Mouse (Mus musculus): ENCODE data around the gene Tmem168. TPM values are rescaled to one million over a fixed set of nuclear protein-coding genes. Genes with fewer than 3 reads are reported as not detected.
A peak's percentile ranks its signal among the peaks of the same experiment; 100 is the strongest.

Tmem168 gene
- total RNA-seq (2021) = 10 to 100 TPM; 14.3 to 14.9 TPM
- long read RNA-seq, experiment 1, full-length matches to known transcripts = 16 of 17 reads
- long read RNA-seq, experiment 1, partial matches to known transcripts = 1 of 17 reads
- long read RNA-seq, experiment 1, other reads (novel, unspliced or antisense) = 0 of 17 reads
- long read RNA-seq, experiment 2, full-length matches to known transcripts = 13 of 19 reads
- long read RNA-seq, experiment 2, partial matches to known transcripts = 2 of 19 reads
- long read RNA-seq, experiment 2, other reads (novel, unspliced or antisense) = 4 of 19 reads

DNA sequence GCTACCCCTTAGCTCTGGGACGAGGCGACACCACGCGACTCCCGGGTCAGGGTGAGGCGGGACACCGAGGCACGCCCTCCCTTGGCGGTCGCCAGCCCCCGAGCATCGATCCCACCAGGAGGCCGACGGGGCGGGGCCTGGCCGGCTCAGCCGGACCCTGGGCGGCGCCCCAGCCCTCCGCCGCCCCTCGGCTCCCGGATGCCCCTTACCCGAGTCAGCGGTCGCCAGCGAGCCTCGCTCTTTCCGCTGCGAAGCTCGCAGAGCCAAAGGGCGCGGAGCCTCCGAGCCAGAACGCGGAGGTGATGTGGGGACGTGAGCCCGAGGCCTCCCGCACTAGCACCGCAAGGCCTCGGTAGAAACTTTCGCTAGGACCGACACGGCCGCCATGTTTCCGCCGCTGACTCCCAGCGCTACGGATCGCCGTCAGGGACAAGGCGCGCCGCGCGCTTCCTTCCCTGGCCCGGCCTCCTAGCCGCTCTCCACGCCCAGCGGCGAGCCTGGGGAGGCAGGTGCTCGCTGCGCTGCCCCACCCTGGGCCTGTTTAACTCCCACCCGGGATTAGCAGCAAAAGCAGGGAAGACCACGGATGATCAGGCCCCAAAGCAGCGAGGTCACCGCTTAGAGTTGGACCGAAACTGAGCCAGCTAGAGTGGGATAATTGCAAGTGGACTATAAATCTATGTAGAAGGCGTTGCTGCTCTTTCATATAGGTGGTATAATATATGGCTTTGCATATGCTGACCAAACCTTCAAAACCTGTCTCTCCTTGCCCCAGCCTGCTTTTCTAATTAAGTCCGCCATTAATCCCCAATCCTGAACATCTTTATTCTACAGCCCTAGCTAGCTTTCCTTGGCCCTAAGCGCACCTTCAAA, at the start of gene Tmem168:
Gene Tmem168 (minus strand): TSS at position 480 of the 873 bp plus-strand sequence.
- Histone ChIP-seq H3K4me3 (peak within 1 kb of the TSS; percentile 95), H3K27ac (peak within 1 kb of the TSS; percentile 92)
- intact Hi-C loops (cut with DNase I) = loop anchor here (2.0 to 5.0 kb wide), 3 partner anchors 69 to 229 kb away; partner anchors contain the start of genes Bmt2 and Gpr85
- TF ChIP-seq CTCF (IDR thresholded peaks at IDR 0.05) = peak; percentile 10
- peak; percentile 96 to 97 for DNase-seq (ENCODE audit: extremely low spot score in 1 of 2, low spot score in 2 of 2)

DNA sequence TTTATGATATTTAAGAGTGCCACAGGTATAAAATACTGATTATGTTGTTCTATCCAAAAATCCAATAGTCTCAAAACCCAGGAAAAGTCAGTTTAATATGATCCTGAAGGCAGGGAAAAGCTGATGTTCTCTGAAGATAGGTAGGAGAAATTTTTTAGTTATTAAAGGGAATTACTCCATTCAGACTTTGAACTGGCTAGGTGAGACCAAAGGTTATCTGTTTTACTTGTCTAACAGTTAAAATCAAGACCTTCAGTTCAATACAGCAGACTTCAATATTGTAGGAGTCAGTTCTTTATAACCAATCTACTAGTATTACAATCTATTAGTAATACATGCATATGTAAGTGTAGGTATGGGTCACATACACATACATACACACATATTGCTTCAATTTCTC, 46.2 kb upstream of the Tmem168 start:
- Histone ChIP-seq H3K27ac (no peak overlapping the region), H3K4me3 (no peak overlapping the region)
- intact Hi-C loops (cut with DNase I) = no loop called here
- TF ChIP-seq CTCF (IDR thresholded peaks at IDR 0.05) = no peak
- no peak for DNase-seq (ENCODE audit: extremely low spot score in 1 of 2, low spot score in 2 of 2)

DNA sequence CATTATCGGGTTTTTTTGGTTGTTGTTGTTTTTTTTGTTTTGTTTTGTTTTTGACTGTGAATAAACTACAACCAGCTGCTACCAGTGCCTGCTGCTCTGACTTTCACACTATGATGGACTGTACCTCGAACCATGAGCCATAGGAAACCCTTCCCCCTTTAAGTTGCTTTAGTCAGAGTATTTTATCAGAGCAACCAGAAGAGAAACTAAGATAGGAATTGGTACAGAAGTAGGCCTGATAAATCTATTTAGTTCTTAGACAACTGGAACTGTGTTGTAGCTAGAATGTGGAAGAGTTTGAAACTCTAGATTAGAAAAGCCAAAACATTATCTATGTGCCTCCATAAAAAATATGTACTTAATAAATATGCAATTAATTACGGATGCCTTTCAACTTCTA, 44.4 kb upstream of the Tmem168 start:
- no peak for TF ChIP-seq CTCF (IDR thresholded peaks at IDR 0.05)
- no peak for DNase-seq (ENCODE audit: extremely low spot score in 1 of 2, low spot score in 2 of 2)
- intact Hi-C loops (cut with DNase I) = no loop called here
- Histone ChIP-seq H3K27ac (no peak overlapping the region), H3K4me3 (no peak overlapping the region)

DNA sequence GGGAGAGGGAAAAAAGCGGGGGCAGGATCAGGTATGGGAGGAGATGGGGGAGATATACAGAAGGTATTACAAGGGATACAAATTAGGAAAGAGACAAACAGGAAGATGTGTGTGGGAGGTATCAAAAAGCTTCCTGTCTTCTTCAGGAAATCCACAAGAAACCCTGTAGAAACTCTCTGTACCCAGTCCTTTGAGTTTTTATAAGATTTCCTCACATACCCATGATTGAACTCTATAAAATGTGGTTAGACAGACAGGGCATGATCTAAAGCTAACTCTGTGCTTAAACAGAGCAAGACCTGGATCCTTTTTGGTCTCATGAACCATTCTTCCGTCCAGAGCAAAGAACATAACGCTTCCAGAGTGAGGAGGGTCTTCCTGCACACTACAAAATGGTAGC, 43.0 kb upstream of the Tmem168 start:
- no peak overlapping the region for H3K4me3 ChIP-seq
- DNase-seq (ENCODE audit: extremely low spot score in 1 of 2, low spot score in 2 of 2) = no peak
- intact Hi-C loops (cut with DNase I) = no loop called here
- H3K27ac ChIP-seq = no peak overlapping the region
- no peak for TF ChIP-seq CTCF (IDR thresholded peaks at IDR 0.05)

- H3K27ac ChIP-seq = no peak overlapping the region
- no peak overlapping the region for H3K4me3 ChIP-seq
- no peak for TF ChIP-seq CTCF (IDR thresholded peaks at IDR 0.05)
- intact Hi-C loops (cut with DNase I) = no loop called here
- no peak for DNase-seq (ENCODE audit: extremely low spot score in 1 of 2, low spot score in 2 of 2)
These were observed 40.4 kb upstream of the Tmem168 start for GRCm38 (mm10) chr6:13648305-13648704.

GRCm38 (mm10) chr6:13636582-13636989, 28.7 kb upstream of the Tmem168 start:
- intact Hi-C loops (cut with DNase I) = no loop called here
- no peak overlapping the region for H3K27ac ChIP-seq
- no peak for DNase-seq (ENCODE audit: extremely low spot score in 1 of 2, low spot score in 2 of 2)
- no peak overlapping the region for H3K4me3 ChIP-seq
- TF ChIP-seq CTCF (IDR thresholded peaks at IDR 0.05) = no peak

- Histone ChIP-seq H3K4me3 (no peak overlapping the region), H3K27ac (no peak overlapping the region)
- intact Hi-C loops (cut with DNase I) = no loop called here
- no peak for DNase-seq (ENCODE audit: extremely low spot score in 1 of 2, low spot score in 2 of 2)
- no peak for TF ChIP-seq CTCF (IDR thresholded peaks at IDR 0.05)
These were observed 24.7 kb upstream of the Tmem168 start for GRCm38 (mm10) chr6:13632571-13632970.

DNA sequence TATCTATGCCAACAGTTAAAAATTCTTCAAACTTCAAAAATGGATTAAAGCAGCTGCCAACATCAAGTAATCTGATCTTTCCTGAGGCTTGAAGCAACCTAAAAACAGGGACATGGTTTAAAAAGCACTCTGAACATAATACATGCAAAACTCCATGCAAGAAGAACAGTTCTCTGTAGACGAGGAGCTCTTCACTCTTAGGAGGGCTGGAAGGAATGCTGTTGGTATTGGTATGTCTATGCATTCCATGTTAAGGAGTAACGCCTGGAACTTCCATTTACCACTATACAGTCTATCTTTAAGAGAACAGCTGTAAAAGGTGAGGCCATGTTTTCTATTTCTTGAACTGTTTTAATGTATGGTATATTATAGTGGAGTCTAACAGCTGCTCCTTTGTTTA, 22.7 kb upstream of the Tmem168 start:
- intact Hi-C loops (cut with DNase I) = no loop called here
- TF ChIP-seq CTCF (IDR thresholded peaks at IDR 0.05) = no peak
- no peak overlapping the region for H3K4me3 ChIP-seq
- DNase-seq (ENCODE audit: extremely low spot score in 1 of 2, low spot score in 2 of 2) = no peak
- no peak overlapping the region for H3K27ac ChIP-seq

GRCm38 (mm10) chr6:13619618-13620017, 11.7 kb upstream of the Tmem168 start:
- DNase-seq (ENCODE audit: extremely low spot score in 1 of 2, low spot score in 2 of 2) = no peak
- H3K27ac ChIP-seq = no peak overlapping the region
- intact Hi-C loops (cut with DNase I) = no loop called here
- TF ChIP-seq CTCF (IDR thresholded peaks at IDR 0.05) = no peak
- H3K4me3 ChIP-seq = no peak overlapping the region

DNA sequence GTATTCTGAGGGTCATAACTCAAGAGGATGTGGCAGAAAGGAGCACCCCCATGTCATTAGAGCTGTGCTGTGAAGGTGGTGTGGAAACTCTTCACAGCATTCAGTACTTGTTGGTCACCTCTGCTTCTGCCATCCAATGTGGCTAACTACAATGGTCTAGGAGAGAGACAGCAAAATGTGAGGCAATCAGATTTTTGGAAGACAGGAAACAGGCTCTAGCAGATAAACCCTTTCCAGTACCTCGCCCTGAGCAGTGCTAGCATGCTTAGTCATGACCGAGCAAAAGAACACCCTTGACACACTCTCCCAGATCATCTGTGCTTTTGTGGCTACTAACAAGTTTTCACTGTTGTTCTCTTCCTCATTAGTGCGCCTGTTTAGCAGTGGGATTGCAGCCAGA, 9.2 kb upstream of the Tmem168 start:
- no peak overlapping the region for H3K27ac ChIP-seq
- DNase-seq (ENCODE audit: extremely low spot score in 1 of 2, low spot score in 2 of 2) = no peak
- no peak overlapping the region for H3K4me3 ChIP-seq
- TF ChIP-seq CTCF (IDR thresholded peaks at IDR 0.05) = no peak
- intact Hi-C loops (cut with DNase I) = no loop called here

GRCm38 (mm10) chr6:13614568-13614967, 6.7 kb upstream of the Tmem168 start:
- intact Hi-C loops (cut with DNase I) = no loop called here
- no peak for DNase-seq (ENCODE audit: extremely low spot score in 1 of 2, low spot score in 2 of 2)
- TF ChIP-seq CTCF (IDR thresholded peaks at IDR 0.05) = no peak
- Histone ChIP-seq H3K4me3 (no peak overlapping the region), H3K27ac (no peak overlapping the region)

- intact Hi-C loops (cut with DNase I) = no loop called here
- H3K4me3 ChIP-seq = no peak overlapping the region
- no peak for TF ChIP-seq CTCF (IDR thresholded peaks at IDR 0.05)
These were observed 5.8 kb upstream of the Tmem168 start for GRCm38 (mm10) chr6:13613671-13614070.

More at GRCm38 (mm10) chr6:13613671-13614070, 5.8 kb upstream of the Tmem168 start:
- H3K27ac ChIP-seq = no peak overlapping the region
- no peak for DNase-seq (ENCODE audit: extremely low spot score in 1 of 2, low spot score in 2 of 2)

All from left cerebral cortex, adult 2 months (tissue).